Mouse (Mus musculus) liver, embryonic 11.5 days (tissue): ENCODE results near the gene Prdm16. TPM values are rescaled to one million over a fixed set of nuclear protein-coding genes. Genes with fewer than 3 reads are reported as not detected.

Source experiments
- ATAC-seq: fragments of 200-750 bp; cut with Nextera tagmentation; replicated peaks from 2 replicates; pipeline ENCODE4 v1.8.0; 2017; ENCODE audit warnings: moderate number of reproducible peaks, mild to moderate bottlenecking, moderate TSS enrichment, moderate library complexity; ENCODE audit not compliant: low FRiP score
- DNase-seq: peaks from one replicate; pipeline ENCODE4 v3.0.0-alpha.2; 2017; ENCODE audit warnings: low spot score
- H3K27ac ChIP-seq: fragments of 300-500 bp; sonication (generic); 2 replicates; pipeline ENCODE4 v1.5.1; 2014; ENCODE audit warnings: mild to moderate bottlenecking, low read depth, low read length, control low read depth
- H3K27me3 ChIP-seq: fragments of 300-500 bp; sonication (generic); replicated peaks from 2 replicates; pipeline ENCODE4 v1.6.1; 2014; ENCODE audit warnings: low read length, mixed read lengths; ENCODE audit not compliant: control insufficient read depth, insufficient read depth
- H3K36me3 ChIP-seq: fragments of 300-500 bp; sonication (generic); 2 replicates; pipeline ENCODE4 v1.6.1; 2014; ENCODE audit warnings: mild to moderate bottlenecking, low read length, moderate library complexity, mixed read lengths; ENCODE audit not compliant: control insufficient read depth, insufficient read depth
- H3K4me1 ChIP-seq: fragments of 300-500 bp; sonication (generic); replicated peaks from 2 replicates; pipeline ENCODE4 v1.6.1; 2014; ENCODE audit warnings: low read length, mixed read lengths; ENCODE audit not compliant: control insufficient read depth, insufficient read depth
- H3K4me2 ChIP-seq: fragments of 300-500 bp; sonication (generic); 2 replicates; pipeline ENCODE4 v1.6.1; 2014; ENCODE audit warnings: mild to moderate bottlenecking, control low read depth, moderate library complexity
- H3K4me3 ChIP-seq: fragments of 300-500 bp; sonication (generic); 2 replicates; pipeline ENCODE4 v1.5.1; 2014; ENCODE audit warnings: low read depth, low read length, control low read depth
- H3K9ac ChIP-seq: fragments of 300-500 bp; sonication (generic); 2 replicates; pipeline ENCODE4 v1.6.1; 2014; ENCODE audit warnings: low read depth, low read length, control low read depth
- H3K9me3 ChIP-seq: fragments of 300-500 bp; sonication (generic); 2 replicates; pipeline ENCODE4 v1.6.1; 2016; ENCODE audit warnings: low read length, inconsistent platforms, mixed read lengths; ENCODE audit not compliant: control insufficient read depth
- WGBS: fragments of 180-500 bp; shearing (Covaris S2); extraction: QIAGEN DNeasy Blood & Tissue Kit; methylation state at CpG from one replicate; pipeline ENCODE4 v1.1.7; 2014; 5-methylcytosine and 5-hydroxymethylcytosine counted together
- polyA plus RNA-seq: library from polyadenylated mRNA; unstranded; fragments of >200 nt; fragmentation: Nextera tagmentation; extraction: Ambion mirVana; gene quantifications from 2 replicates; pipeline ENCODE4 v1.2.1, GENCODE M21; 2014

The Prdm16 gene
- polyA plus RNA-seq, 1 experiment from 2014 or later, result 7.2 TPM

DNA sequence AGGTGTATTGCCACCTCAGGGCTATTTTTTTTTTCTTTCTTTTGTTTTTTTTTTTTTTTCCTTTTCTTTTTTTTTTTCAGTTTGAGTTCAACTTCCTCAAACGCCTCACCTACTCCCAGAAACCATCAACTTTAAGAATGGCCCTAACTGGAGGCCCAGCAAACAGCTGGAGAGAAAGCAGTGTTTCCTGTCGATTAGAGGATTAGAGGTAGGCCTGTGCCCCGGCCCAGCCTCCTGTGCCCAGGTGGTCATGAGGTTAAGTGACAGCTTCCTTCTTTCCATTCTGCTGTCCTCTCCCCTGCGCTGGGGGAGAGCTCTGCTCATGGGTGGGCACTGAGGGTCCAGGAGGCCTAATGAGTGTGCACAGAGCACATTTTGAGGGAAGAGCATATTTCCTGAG, 105.3 kb downstream of the Prdm16 start:
- no peak overlapping the region for H3K4me2 ChIP-seq
- H3K9me3 ChIP-seq, result no peaks in the 10 kb centered on the region
- H3K36me3 ChIP-seq, result no peaks in the 10 kb centered on the region
- H3K27ac ChIP-seq, result no peak overlapping the region
- WGBS, result 35% methylated on average over 4 of the region's 4 CpGs
- H3K4me3 ChIP-seq, result no peak overlapping the region
- no peaks in the 10 kb centered on the region; the same call in 1 of the 2 replicates for H3K27me3 ChIP-seq
- ATAC-seq (no peak), DNase-seq (no peak)
- H3K9ac ChIP-seq, result no peak overlapping the region
- peaks cover 9% of the 10 kb centered on the region; the same call in 1 of the 2 replicates for H3K4me1 ChIP-seq

DNA sequence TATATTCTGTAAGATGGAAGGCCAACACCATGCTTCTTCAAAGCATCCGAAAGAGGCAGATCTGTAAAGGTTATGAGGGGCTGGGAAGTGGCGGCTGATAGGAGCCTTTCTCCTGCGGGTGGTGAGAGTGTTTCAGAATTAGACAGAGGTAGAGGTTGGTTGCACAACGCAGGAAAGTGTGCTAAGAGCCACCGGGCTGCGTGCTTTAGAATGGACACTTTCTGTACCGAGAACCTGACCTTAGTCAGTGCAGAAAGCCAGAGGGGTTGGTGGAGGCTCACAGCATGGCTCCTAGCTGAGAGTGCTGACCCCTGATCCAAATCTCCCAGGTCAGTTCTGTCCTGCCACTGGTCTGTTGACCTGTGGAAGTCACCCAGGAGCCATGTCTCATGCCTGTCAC, 106.3 kb downstream of the Prdm16 start:
- Histone ChIP-seq H3K27ac (peak overlapping the region; percentile 32; the same call in 1 of the 2 replicates), H3K9ac (no peak overlapping the region), H3K36me3 (no peaks in the 10 kb centered on the region), H3K27me3 (no peaks in the 10 kb centered on the region; the same call in 1 of the 2 replicates), H3K4me3 (no peak overlapping the region), H3K4me1 (peaks cover 9% of the 10 kb centered on the region; the same call in 1 of the 2 replicates), H3K9me3 (no peaks in the 10 kb centered on the region), H3K4me2 (no peak overlapping the region)
- no peak; the same call in 1 of the 2 replicates for ATAC-seq
- DNase-seq, result no peak
- 58% methylated on average over 7 of the region's 7 CpGs for WGBS

DNA sequence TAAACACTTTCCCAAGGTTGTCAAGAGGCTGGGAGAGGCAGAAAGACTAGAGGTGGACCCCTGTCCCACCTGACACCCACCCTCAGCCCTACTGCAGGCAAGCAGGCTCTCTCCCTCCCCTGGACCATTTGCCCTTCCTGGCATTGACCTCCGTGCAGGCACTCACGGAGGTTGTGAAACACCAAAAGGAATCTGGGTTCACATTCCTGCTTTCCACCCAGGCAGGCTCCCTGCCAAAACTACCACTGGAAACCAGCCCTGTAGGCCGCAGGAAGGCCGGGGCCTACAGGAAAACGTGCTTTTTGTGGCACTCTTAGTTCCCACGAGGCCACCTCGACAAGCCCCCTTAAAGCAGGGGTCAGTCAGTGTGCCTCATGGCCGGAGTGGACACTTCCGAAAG, 109.2 kb downstream of the Prdm16 start:
- Histone ChIP-seq H3K4me3 (no peak overlapping the region), H3K4me2 (no peak overlapping the region), H3K27ac (no peak overlapping the region), H3K9ac (no peak overlapping the region), H3K27me3 (no peaks in the 10 kb centered on the region; the same call in 1 of the 2 replicates), H3K36me3 (no peaks in the 10 kb centered on the region), H3K4me1 (peaks cover 9% of the 10 kb centered on the region; the same call in 1 of the 2 replicates), H3K9me3 (no peaks in the 10 kb centered on the region)
- WGBS, result 64% methylated on average over 9 of the region's 9 CpGs
- ATAC-seq (no peak), DNase-seq (no peak)

DNA sequence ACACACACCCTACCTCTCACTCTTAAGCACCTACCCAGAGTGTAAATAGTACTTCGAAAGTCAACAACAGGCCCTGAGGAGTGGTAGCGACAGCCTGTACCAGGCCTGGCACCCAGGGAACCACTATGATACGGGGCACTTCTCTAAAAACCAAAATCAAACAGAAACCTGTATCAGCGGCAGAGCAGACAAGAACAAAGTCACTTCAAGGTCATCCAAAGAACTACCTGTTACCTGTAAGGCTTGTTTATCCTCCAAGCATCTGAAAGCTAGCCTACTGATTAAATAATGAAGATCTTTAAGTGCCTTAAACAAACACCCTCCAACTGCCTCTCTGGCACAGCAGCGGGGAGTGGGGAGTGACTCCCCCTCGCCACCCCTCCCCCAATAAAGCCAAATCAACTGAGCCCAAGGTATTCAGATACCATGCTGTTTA, 110.3 kb downstream of the Prdm16 start:
- H3K4me3 ChIP-seq, result no peak overlapping the region
- H3K27me3 ChIP-seq, result no peaks in the 10 kb centered on the region; the same call in 1 of the 2 replicates
- H3K4me1 ChIP-seq, result peaks cover 9% of the 10 kb centered on the region; the same call in 1 of the 2 replicates
- H3K9ac ChIP-seq, result no peak overlapping the region
- DNase-seq, result no peak
- ATAC-seq, result no peak
- 75% methylated on average over 6 of the region's 6 CpGs for WGBS
- no peaks in the 10 kb centered on the region for H3K36me3 ChIP-seq
- no peak overlapping the region for H3K27ac ChIP-seq
- H3K9me3 ChIP-seq, result no peaks in the 10 kb centered on the region
- no peak overlapping the region for H3K4me2 ChIP-seq

DNA sequence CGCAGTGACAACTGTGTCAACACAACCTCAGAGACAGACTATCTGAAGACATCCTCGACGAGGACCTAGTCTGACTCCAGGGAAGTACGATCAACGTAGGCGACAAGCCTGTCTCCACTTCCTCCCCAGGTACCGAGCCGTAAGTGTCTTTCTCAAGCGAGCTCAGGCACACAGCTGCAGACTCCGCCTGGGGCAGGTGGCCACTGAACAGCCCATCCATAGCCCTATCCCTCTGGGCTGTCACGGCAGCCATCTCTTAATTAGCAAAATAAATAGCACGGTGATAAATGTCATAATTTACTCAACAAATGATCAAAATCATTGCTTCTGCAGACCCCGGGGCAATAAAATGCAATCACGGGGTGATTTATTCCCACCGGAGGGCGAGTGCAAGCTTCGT, 112.8 kb downstream of the Prdm16 start:
- no peak overlapping the region for H3K4me2 ChIP-seq
- WGBS, result 61% methylated on average over 17 of the region's 17 CpGs
- no peak overlapping the region for H3K9ac ChIP-seq
- no peak overlapping the region for H3K4me3 ChIP-seq
- no peak for ATAC-seq
- no peaks in the 10 kb centered on the region; the same call in 1 of the 2 replicates for H3K27me3 ChIP-seq
- no peaks in the 10 kb centered on the region for H3K9me3 ChIP-seq
- no peaks in the 10 kb centered on the region for H3K36me3 ChIP-seq
- peaks cover 7% of the 10 kb centered on the region; the same call in 1 of the 2 replicates for H3K4me1 ChIP-seq
- no peak overlapping the region for H3K27ac ChIP-seq
- DNase-seq, result no peak

DNA sequence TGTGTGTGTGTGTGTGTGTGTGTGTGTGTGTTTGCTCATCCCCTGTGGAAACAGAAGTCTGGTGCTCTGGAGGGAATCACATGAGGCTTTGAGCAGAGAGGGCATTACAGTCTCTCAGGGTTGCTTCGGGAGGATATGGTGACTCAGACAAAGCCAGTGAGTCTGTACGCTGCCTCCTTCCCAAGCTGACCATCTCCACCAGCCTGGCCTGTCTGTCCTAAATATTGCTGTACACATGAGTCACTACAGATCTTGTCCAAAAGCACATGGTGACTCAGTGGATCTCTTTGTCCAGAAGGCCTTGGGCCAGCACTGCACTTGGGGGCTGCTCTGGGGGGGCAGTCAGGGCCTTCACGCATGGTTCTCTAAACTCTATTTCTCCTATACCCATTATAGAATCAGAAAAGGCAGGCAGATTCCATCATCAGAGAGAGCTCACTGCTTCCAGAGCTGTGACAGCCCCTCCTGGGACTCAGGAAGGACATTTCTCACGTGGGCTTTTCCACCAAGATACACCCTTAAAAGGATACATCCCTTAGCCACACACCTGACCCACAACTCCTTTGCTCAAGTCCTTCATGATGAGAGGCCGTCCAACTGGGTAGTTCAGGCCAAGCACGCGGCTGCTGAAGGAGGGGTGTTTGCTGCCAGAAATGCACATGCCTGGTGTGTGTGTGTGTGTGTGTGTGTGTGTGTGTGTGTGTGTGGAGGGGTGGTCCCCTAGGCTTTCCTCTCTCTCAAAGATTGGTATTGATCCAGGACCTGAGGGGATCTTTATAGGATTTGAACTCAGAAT, 114.6 kb downstream of the Prdm16 start:
- WGBS, result 77% methylated on average over 7 of the region's 7 CpGs
- 0 out of 2 replicates have a peak, but pooled peaks cover 4% of the 10 kb centered on the region for H3K4me1 ChIP-seq

DNA sequence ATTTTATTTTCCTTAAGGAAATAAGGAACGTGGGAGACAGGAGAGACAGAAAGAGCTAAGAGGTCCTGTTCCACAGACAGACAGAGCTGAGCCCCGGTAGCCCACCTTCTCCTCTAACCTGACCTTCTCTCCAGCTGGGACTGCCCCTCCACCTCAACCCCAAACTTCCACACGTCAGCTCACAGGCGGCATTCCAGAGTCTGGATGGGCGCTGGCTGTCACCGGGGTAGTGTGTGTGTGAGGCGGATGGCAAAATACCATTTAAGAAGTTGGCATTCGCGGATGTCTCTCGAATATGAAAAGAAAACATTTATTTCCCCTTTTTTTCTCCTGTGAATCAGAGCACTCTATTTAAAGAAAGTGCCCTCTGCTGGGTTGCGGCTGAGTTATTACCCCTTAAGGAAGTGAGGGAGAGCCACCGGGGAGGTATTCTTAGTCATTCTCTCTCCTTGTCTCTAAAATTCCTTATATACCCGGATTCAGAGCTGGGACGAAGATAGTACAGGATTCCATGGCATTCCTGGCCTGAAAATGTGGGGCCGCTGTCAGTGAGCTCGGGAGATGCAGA, 117.1 kb downstream of the Prdm16 start:
- Histone ChIP-seq H3K4me1 (no peaks in the 10 kb centered on the region), H3K9ac (no peak overlapping the region), H3K4me3 (no peak overlapping the region), H3K9me3 (no peaks in the 10 kb centered on the region), H3K36me3 (no peaks in the 10 kb centered on the region), H3K27ac (no peak overlapping the region), H3K27me3 (no peaks in the 10 kb centered on the region), H3K4me2 (no peak overlapping the region)
- DNase-seq, result no peak
- ATAC-seq, result no peak
- WGBS, result 77% methylated on average over 16 of the region's 16 CpGs

More for the DNA sequence above, 114.6 kb downstream of the Prdm16 start:
- DNase-seq (no peak), ATAC-seq (no peak)
- Histone ChIP-seq H3K27ac (no peak overlapping the region), H3K4me2 (no peak overlapping the region), H3K36me3 (no peaks in the 10 kb centered on the region), H3K4me3 (no peak overlapping the region), H3K27me3 (no peaks in the 10 kb centered on the region), H3K9me3 (no peaks in the 10 kb centered on the region), H3K9ac (no peak overlapping the region)

DNA sequence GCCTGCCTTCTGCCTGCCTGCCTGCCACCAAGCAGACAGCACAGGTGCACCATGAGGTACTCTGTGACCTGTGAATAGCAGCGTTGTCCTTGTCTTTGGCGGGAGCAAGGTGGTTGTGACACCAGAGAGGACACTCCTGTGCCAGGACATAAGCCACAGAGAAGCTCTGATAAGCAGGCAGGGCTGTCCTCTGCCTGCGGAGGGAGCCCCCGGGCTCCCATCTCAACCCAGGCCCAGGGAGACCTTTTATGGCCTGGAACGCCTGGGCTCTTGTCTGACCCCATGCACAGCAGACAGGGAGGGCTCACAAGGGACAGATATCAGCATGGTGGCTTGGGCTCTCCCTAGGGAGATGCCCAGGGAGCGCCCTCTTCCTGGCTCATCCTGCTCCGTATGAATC, 118.7 kb downstream of the Prdm16 start:
- DNase-seq (no peak), ATAC-seq (no peak)
- Histone ChIP-seq H3K36me3 (no peaks in the 10 kb centered on the region), H3K4me2 (no peak overlapping the region), H3K9me3 (no peaks in the 10 kb centered on the region), H3K27ac (no peak overlapping the region), H3K27me3 (no peaks in the 10 kb centered on the region), H3K9ac (no peak overlapping the region), H3K4me3 (no peak overlapping the region), H3K4me1 (no peaks in the 10 kb centered on the region)
- 60% methylated on average over 7 of the region's 7 CpGs for WGBS
